Mouse (Mus musculus): ENCODE measurements around the gene Ush2a. TPM values are rescaled to one million over a fixed set of nuclear protein-coding genes. Genes with fewer than 3 reads are reported as not detected.

Gene Ush2a
- polyA plus RNA-seq, 1 experiment from 2014 or later = not detected

DNA sequence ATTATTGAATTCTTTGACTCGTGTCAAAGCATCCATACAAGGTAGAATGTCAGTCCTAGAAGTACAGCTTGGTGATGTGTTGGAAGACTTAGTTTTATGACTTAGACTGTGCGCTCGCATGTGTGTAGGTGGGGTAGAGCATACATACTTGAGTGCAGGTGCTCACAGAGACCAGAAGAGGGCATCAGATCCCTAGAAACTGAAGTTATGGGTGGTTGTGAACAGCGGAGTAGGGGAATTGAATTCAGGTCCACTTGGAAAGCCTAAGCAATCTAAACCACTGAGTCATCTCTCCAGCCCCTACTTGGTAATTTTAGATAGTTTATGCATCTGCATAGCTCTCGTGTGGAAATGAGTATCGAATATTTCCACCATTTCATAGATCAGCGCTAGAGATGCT is 59.7 kb downstream of the Ush2a start:
- Histone ChIP-seq H3K79me2 (ENCODE audit: inconsistent target) (no peaks in the 10 kb centered on the region), H3K27ac (no peak overlapping the region), H3K4me3 (ENCODE audit: inconsistent target) (no peak overlapping the region), H3K36me3 (ENCODE audit: inconsistent target) (no peaks in the 10 kb centered on the region)
- WGBS (ENCODE audit: missing documents) = 89% methylated on average over 6 of the region's 7 CpGs

DNA sequence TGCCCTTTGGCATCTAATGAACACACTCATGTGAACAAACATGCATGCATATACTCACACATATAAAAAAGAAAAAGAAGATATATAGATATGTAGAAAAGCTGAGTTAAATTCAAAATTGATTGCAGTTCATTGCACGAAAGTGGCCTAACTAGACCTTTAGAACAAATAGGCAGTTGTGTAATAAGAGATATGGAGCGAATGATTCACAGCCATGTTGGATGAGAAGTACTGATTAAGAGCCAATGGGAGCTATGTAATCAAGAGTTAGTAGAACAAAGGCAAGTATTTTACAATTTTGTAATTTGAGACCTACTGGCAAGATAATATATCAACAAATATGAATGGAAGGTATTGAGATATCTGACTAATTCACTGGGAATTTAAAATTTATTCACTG is 68.6 kb downstream of the Ush2a start:
- no peak overlapping the region for H3K27ac ChIP-seq
- H3K4me3 ChIP-seq (ENCODE audit: inconsistent target) = no peak overlapping the region
- no peaks in the 10 kb centered on the region for H3K36me3 ChIP-seq (ENCODE audit: inconsistent target)
- H3K79me2 ChIP-seq (ENCODE audit: inconsistent target) = no peaks in the 10 kb centered on the region
- 93% methylated on average over 2 of the region's 2 CpGs for WGBS (ENCODE audit: missing documents)

DNA sequence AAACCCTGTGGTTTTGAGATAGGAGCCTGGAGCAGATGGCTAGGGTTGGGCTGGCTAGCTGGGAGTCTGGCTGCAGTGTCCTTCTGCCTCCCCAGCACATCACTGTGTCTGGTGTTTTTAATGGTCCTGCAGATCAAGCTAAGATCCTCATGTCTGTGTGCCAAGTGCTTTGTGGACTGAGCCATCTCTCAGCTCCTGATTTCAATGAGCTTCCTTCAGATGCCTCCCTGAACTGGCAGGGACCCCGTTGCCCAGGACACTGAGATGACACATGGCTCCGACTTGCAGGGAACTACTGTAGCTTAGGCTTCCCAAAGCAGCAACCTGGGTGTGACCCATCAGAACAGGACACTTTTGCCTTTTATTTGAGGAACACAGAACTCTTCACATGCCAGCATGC is 72.1 kb downstream of the Ush2a start:
- 95% methylated on average over 2 of the region's 2 CpGs for WGBS (ENCODE audit: missing documents)
- Histone ChIP-seq H3K79me2 (ENCODE audit: inconsistent target) (no peaks in the 10 kb centered on the region), H3K36me3 (ENCODE audit: inconsistent target) (no peaks in the 10 kb centered on the region), H3K27ac (no peak overlapping the region), H3K4me3 (ENCODE audit: inconsistent target) (no peak overlapping the region)

DNA sequence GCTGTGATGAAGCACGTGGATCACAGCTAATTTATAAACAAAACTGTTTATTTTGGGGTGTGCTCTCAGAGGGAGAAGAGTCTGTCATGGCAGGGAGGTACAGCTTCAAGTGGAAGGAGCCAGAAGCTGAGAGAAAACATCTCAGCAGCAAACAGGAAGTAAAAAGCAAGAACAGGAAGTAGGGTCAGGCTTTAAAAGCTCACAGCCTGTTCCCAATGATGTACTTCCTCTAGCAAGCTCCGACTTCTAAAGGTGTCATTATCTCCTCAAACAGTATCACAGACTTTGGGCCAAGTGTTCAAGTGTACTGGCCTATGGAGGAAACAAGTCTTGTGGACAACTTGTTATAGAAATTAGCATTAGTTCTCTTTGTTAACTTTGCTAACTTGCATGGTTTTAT is 85.9 kb downstream of the Ush2a start:
- WGBS (ENCODE audit: missing documents) = 38% methylated on average over 2 of the region's 2 CpGs
- no peak overlapping the region for H3K27ac ChIP-seq
- no peaks in the 10 kb centered on the region for H3K36me3 ChIP-seq (ENCODE audit: inconsistent target)
- H3K4me3 ChIP-seq (ENCODE audit: inconsistent target) = no peak overlapping the region
- no peaks in the 10 kb centered on the region for H3K79me2 ChIP-seq (ENCODE audit: inconsistent target)

DNA sequence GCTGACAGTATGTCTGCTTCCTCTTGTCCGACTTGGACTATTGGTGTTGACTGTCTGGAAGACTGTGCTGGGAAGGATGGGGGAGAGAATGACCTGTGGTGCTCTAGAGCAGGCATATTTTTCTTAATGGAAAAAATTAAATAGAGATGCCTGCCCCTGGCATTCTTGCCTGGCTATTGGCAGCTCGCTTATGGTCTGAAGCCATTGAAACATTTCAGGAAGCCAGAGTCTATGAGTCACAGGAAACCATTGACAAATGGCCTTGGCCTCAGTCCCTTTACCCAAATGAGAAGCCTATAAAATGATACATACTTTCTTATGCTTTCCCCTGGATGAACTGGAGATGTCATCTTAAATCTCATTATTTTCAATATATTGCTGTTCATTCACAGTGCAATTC is 92.9 kb downstream of the Ush2a start:
- H3K36me3 ChIP-seq (ENCODE audit: inconsistent target) = no peaks in the 10 kb centered on the region
- H3K4me3 ChIP-seq (ENCODE audit: inconsistent target) = no peak overlapping the region
- H3K27ac ChIP-seq = no peak overlapping the region
- H3K79me2 ChIP-seq (ENCODE audit: inconsistent target) = no peaks in the 10 kb centered on the region
- 53% methylated on average over 2 of the region's 2 CpGs for WGBS (ENCODE audit: missing documents)

DNA sequence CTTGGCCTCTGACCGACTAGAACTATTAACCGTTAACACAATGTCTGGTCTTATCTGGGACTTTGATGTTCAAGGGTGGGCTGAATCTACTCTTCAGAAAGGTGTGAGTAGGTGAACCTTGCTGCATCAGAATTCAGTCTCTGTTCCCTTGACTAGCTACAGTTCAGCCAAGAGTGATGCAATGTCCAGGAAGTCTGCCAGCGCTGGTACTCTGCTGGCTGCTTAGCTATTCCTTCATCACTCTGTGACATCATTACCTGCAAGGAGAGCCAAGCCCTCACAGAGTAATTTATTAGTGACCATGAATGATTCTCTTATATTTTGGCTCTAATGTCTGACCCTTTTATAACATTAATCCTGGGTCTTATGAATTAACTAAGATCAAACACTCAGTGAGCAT is 101.7 kb downstream of the Ush2a start:
- Histone ChIP-seq H3K27ac (no peak overlapping the region), H3K79me2 (ENCODE audit: inconsistent target) (no peaks in the 10 kb centered on the region), H3K36me3 (ENCODE audit: inconsistent target) (no peaks in the 10 kb centered on the region), H3K4me3 (ENCODE audit: inconsistent target) (no peak overlapping the region)
- 77% methylated on average over 3 of the region's 3 CpGs for WGBS (ENCODE audit: missing documents)

DNA sequence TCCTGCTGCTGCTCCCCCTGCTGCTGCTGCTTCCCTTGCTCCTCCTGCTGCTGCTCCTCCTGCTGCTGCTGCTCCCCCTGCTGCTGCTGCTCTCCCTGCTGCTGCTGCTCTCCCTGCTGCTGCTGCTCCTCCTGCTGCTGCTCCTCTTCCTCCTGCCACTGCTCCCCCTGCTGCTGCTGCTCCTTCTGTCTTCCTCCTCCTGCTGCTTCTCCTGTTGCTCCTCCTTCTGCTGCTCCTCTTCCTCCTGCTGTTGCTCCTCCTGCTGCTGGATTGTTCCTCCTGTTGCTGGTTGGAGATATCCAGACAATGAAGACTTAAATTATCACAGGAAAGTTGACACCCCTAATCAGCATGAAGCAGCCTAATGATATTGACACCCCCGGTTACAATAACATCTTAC is 123.4 kb downstream of the Ush2a start:
- no peaks in the 10 kb centered on the region for H3K79me2 ChIP-seq (ENCODE audit: inconsistent target)
- no peaks in the 10 kb centered on the region for H3K36me3 ChIP-seq (ENCODE audit: inconsistent target)
- no peak overlapping the region for H3K27ac ChIP-seq
- no peak overlapping the region for H3K4me3 ChIP-seq (ENCODE audit: inconsistent target)
- WGBS (ENCODE audit: missing documents) = 90% methylated on average over 1 of the region's 1 CpGs

DNA sequence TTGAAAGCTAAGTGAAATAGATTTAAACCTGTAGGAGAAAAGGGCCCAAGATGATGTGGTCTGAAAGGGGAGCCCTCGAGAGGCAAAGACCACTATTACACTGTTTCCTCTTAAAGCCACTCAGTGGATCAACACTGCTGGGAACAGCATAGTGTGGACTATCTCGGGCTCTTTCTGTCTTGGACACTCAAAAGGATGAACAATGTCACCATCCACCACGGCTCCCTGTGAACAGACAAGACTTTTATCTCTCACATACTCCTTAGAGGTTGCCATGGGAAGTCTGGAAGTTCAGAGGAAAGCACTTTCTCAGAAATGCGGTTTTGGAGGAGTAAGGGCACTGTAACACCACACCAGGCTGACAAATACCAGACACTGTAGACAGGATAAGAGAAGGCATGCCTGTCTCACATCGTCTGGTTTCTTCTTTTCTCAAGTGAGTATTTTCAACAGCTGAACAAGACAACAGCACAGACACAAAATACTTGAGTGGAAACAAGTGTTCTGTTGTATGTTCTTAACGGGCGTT is 124.0 kb downstream of the Ush2a start:
- WGBS (ENCODE audit: missing documents) = 78% methylated on average over 7 of the region's 7 CpGs
- Histone ChIP-seq H3K27ac (no peak overlapping the region), H3K4me3 (ENCODE audit: inconsistent target) (no peak overlapping the region), H3K79me2 (ENCODE audit: inconsistent target) (no peaks in the 10 kb centered on the region), H3K36me3 (ENCODE audit: inconsistent target) (no peaks in the 10 kb centered on the region)

DNA sequence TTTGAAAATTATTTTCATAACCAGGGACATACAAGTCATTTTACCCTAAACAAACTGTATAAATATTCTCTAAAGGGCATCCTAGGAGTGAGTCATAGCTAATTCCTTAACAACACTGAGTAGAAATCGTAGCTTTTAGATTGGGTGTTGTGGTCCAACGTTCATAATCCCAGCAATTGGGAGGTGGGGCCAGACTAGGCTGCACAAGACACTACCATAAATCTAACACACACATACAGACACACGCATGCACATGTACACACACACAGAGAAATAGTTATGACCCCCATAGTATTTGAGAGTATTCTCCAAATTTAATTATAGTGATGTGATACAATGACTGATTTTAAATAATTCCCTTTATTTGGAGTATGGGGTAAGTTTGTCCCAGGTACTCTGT is 125.5 kb downstream of the Ush2a start:
- Histone ChIP-seq H3K27ac (no peak overlapping the region), H3K79me2 (ENCODE audit: inconsistent target) (no peaks in the 10 kb centered on the region), H3K4me3 (ENCODE audit: inconsistent target) (no peak overlapping the region), H3K36me3 (ENCODE audit: inconsistent target) (no peaks in the 10 kb centered on the region)
- WGBS (ENCODE audit: missing documents) = 78% methylated on average over 3 of the region's 3 CpGs

DNA sequence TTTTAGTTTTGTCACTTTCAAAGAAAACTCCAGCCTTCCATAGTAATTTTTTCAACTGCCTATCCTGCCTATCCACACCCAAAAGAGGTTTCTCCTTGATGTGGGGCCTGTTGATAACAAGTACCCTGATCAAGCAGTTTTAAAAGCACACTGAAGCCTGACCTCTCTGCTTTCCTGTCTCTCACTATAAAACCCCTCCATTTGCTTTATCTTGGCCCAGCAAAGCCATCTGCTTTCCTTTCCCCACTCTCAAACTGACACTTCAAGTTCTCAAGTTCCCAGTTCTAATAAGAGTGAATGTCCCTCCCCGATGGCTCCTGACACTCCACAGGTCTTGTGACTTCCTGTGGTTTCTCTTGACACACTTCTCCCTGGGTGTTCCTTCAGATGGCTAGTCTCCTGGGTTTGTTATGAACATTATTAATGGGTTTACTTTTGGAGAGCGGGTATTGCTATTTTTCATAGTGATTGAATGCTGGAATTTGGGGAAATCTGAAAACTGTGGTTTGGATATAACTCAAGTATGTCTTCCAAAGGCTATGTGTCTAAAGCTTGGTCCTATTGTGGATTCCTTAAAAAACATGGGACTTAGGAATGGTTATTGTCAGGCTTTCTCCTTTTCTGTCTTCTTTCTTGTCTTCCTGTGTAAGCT is 126.1 kb downstream of the Ush2a start:
- 4% methylated on average over 2 of the region's 2 CpGs for WGBS (ENCODE audit: missing documents)
- Histone ChIP-seq H3K79me2 (ENCODE audit: inconsistent target) (no peaks in the 10 kb centered on the region), H3K36me3 (ENCODE audit: inconsistent target) (no peaks in the 10 kb centered on the region), H3K4me3 (ENCODE audit: inconsistent target) (no peak overlapping the region), H3K27ac (no peak overlapping the region)

DNA sequence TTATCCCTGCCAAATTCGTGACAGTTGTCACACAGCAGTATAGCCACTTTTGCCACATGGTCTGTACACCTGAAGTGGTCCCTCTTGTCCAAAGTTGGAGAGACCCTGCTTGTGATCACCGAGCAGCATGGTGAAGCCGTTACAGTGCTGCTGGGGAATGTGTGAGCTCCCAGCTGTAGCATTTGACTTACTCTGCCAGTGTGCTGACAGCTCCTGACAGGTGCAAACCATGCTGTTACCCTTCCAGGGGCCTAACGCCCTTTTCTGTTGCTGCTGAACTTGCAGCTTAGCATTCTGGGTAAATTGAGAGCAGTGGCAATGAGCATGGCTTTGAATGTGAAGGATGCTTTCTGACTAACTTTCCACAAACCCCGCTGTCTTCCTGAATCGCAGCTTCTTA is 128.3 kb downstream of the Ush2a start:
- Histone ChIP-seq H3K4me3 (ENCODE audit: inconsistent target) (no peak overlapping the region), H3K27ac (no peak overlapping the region), H3K79me2 (ENCODE audit: inconsistent target) (no peaks in the 10 kb centered on the region), H3K36me3 (ENCODE audit: inconsistent target) (no peaks in the 10 kb centered on the region)
- 79% methylated on average over 6 of the region's 6 CpGs for WGBS (ENCODE audit: missing documents)

DNA sequence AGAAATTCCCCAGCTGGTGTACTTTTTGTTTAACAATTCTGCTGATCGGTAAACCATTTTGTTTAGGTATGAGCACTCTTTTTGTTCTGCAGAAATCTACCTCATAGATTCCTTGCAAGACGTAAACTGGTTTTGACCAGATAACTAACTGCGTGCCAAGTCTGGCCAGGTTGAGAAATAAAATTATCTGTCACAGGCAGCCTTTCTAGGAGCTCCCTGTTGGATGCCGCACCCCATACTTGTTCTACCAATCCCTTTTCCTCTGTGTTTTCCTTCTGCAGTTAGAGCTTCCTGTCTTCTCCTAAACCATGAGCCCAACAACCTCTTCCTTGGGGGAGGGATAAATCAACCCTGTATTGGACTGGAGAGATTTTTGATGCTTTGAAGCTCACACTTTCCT is 145.4 kb downstream of the Ush2a start:
- no peaks in the 10 kb centered on the region for H3K79me2 ChIP-seq (ENCODE audit: inconsistent target)
- H3K27ac ChIP-seq = no peak overlapping the region
- WGBS (ENCODE audit: missing documents) = 85% methylated on average over 4 of the region's 4 CpGs
- H3K36me3 ChIP-seq (ENCODE audit: inconsistent target) = no peaks in the 10 kb centered on the region
- no peak overlapping the region for H3K4me3 ChIP-seq (ENCODE audit: inconsistent target)

DNA sequence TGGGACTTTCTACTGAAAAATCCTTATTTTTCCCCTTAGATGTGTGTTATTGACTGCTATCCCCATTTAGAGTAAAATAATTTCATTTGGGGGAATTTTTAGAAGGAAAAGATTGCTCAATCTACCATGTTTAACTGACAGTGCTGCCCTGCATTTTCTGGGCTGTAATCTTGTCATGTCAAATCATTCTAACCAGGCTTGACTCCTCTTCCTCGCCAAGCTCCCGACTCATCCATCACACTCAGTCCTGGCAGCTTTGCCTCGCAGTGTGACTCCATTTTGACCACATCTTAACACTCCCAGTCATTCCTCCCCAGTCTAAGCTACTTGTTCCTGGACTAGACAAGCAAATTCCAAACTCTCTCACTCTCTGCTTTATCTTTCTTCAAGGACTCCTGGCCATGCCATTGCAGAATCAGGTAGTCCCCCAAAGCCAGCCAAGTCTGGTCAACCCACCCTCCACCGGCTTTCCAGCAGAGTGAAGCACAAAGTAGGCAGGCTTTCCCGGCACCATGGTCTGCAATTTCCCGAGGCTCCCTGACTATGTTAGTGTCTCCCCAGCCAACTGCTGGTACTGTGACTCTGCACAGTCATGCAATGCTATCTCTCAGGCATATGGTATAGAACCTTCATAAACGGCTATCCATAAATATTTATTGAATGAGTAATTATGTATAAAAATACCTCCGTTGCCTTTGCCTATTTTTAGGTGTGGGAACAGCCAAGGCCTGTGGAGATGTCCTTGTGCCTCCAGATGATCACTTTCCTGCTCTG is 146.0 kb downstream of the Ush2a start:
- H3K4me3 ChIP-seq (ENCODE audit: inconsistent target) = no peak overlapping the region
- 80% methylated on average over 8 of the region's 8 CpGs for WGBS (ENCODE audit: missing documents)
- no peaks in the 10 kb centered on the region for H3K36me3 ChIP-seq (ENCODE audit: inconsistent target)
- no peak overlapping the region for H3K27ac ChIP-seq
- H3K79me2 ChIP-seq (ENCODE audit: inconsistent target) = no peaks in the 10 kb centered on the region

DNA sequence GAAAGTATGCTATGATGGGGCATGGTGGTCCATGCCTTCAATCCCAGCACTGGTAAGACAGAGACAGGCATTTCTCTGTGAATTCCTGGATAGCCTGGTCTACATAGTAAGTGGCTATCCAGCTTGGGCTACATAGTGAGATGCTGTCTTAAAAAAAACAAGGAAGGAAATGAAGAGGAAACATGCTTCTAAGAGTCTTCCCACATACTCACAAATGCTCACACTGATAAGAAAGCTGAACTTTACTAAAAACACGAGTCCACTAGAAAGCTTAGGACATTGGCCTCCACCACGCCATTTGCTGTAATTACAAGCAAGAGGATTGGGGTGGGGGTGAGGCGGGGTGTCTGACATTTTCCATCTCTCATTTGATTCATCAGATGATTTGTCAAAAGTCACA is 148.7 kb downstream of the Ush2a start:
- H3K27ac ChIP-seq = no peak overlapping the region
- 38% methylated on average over 3 of the region's 3 CpGs for WGBS (ENCODE audit: missing documents)
- H3K79me2 ChIP-seq (ENCODE audit: inconsistent target) = no peaks in the 10 kb centered on the region
- H3K36me3 ChIP-seq (ENCODE audit: inconsistent target) = no peaks in the 10 kb centered on the region
- H3K4me3 ChIP-seq (ENCODE audit: inconsistent target) = no peak overlapping the region

DNA sequence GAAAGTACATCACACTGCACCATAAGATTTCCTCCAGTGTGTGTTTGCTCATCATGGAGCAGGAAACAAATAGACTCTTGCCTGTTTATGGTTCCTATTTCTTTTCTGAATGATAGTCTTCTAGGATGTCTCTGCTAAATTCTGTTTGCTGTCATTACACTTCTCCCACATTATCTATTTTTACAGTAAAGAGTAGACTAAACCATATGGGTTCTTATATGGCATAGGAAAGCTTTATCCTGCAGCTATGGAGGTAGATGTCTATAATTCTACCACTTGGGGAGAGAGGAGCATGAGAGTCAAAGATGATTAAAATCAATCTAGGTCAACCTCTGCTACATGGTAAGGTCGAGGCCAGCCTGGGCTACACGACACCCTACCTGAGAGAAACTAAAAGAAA is 158.7 kb downstream of the Ush2a start:
- Histone ChIP-seq H3K79me2 (ENCODE audit: inconsistent target) (no peaks in the 10 kb centered on the region), H3K36me3 (ENCODE audit: inconsistent target) (no peaks in the 10 kb centered on the region), H3K4me3 (ENCODE audit: inconsistent target) (no peak overlapping the region), H3K27ac (no peak overlapping the region)
- WGBS (ENCODE audit: missing documents) = 84% methylated on average over 2 of the region's 2 CpGs

Data from macrophage (primary cell).